Mouse (Mus musculus) heart, postnatal 10 days (tissue): ENCODE data around the gene Gm10153. TPM values are rescaled to one million over a fixed set of nuclear protein-coding genes. Genes with fewer than 3 reads are reported as not detected.
"Not testable (repeated sequence)": the region's sequence is repeated elsewhere in the genome, so short reads cannot be mapped to it uniquely, and the experiment has no call there.

Source experiments
- DNase-seq, 2 experiments: peaks; one replicate each; pipeline ENCODE4 v3.0.0; 2021
- intact Hi-C: fragments of 180-260 bp; cut with DNase I; formaldehyde crosslinking; loops from one replicate; pipeline ENCODE4 v1.15.1; 2025
- total RNA-seq, 2 experiments: library from RNA; stranded (reverse); gene quantifications; 2 replicates each; pipeline ENCODE4 v1.2.3; 2021

Gene Gm10153
- total RNA-seq = not detected

DNA sequence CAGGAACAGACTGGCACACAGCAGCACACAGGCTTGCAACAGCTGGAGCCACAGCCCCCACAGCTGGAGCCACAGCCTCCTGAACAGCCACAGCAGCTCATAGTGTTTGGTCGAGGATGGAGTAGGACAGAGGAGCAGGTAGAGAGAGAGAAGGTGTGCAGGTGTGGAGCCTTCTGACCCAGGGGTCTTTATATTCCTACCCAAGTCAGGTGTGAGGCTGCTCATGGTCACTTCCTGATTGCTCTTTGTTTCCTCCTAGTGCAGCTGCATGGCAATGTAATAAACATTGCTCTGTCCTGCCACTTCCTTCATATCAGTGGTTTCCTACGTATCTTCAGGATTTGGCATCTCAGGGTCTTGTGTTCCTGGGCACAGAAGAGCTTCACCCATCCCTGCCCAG, at the start of gene Gm10153:
Gene Gm10153 (minus strand): TSS at position 101 of the 400 bp plus-strand sequence.
- no peak for DNase-seq
- intact Hi-C loops = no loop called here

DNA sequence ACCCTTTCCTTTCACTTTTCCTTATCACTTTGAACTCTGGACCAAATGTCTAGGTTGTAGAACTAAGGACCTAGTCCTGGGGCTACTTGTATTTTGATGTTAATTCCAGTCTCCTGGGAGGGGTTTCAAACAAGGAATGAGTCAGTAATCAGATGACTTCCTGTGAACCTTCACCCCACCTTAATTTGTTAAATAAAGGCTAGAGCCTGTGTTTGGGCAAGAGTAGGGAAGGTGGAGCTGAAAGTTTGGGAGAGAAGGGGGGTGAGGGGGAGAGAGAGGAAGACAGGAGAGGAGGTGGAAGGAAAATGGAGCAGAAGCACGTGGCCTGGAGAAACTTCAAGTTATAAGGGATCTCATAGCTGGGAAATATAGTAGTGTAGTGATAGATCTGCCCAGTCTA, 41.4 kb upstream of the Gm10153 start:
- DNase-seq = no peak
- intact Hi-C loops = no loop called here

DNA sequence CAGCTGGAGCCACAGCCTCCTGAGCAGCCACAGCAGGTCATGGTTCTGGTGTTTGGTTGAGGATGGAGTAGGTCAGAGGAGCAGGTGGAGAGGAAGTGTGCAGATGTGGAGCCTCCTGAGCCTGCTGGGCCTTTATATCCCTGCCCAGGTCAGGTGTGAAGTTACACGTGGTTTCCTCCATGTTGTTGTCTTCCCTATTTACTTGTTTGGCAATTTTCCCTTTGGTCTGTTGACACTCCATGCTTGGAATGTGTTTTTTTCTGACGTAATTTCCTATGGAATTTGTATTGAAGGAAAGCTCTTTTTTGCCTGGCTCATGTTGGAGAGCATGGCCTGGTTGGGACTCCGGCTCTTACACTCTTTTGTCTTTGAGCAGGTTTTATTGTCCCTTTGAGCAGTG, 39.7 kb upstream of the Gm10153 start, which contains the start of gene Krtap5-5:
Gene Krtap5-5 (minus strand): TSS at position 101 of the 400 bp plus-strand sequence.
- intact Hi-C loops, DNase-seq: not testable (repeated sequence)

DNA sequence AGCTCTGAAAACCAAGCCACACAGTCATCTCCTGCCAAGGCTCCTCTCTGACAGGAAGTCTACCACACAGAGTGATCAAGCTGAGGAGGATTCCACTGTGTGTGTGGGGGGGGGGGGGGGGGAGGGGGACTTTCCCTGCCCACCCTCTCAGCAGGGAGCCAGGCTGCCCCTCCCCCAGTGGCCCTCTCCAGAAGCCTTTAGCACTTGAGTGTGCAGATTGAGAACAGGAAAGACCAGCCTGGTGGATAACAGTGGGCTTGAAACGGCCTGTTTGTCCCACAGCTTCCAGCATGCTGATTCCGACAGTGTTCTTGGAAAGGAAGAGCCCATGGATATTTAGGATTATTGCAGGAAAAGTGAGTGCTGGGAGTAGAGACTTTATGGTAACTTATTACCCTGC, 34.3 kb upstream of the Gm10153 start:
- intact Hi-C loops = no loop called here
- DNase-seq = no peak

DNA sequence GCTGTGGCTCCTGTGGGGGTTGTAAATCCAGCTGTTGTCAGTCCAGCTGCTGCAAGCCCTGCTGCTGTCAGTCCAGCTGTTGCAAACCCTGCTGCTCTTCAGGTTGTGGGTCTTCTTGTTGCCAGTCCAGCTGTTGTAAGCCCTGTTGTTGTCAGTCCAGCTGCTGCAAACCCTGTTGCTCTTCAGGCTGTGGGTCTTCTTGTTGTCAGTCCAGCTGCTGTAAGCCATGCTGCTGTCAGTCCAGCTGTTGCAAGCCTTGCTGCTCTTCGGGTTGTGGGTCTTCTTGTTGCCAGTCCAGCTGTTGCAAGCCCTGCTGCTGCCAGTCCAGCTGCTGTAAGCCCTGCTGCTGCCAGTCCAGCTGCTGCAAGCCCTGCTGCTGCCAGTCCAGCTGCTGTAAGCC, 21.9 kb upstream of the Gm10153 start:
- intact Hi-C loops, DNase-seq: not testable (repeated sequence)

DNA sequence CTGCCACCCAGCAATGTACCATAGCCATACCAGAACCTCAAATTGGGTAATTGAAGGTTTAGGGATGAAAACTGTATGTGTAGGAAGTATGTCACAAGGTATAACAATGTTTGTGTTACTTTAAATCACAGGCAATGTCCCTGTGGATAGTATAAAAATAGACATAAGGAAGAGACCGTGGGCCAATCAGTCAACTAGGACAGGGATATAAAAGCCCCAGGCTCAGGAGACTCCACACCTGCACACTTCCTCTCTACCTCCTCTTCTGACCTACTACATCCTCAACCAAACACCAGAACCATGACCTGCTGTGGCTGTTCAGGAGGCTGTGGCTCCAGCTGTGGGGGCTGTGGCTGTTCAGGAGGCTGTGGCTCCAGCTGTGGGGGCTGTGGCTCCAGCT, 21.4 kb upstream of the Gm10153 start, which contains the start of gene Gm7579:
Gene Gm7579 (plus strand): TSS at position 301 of the 400 bp plus-strand sequence.
- no peak for DNase-seq
- intact Hi-C loops = no loop called here

DNA sequence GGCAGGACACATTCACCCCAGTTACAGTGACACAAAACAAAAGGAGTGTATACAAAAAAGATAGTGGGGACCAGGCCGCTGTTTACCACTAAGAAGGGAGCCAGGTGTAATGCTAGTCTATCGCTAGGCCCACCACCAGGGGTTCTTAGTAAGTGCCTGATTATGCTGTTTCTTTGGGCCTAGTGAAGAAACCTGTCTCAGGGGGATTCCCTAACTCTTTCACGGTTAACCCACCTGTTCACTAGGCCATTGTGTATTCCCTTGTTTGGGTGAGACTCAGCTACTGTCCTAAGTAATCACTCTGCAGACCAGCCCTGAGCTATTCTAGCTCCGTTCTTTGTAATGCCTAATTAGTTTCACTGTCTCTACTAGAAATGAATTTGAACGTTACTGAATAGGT, 16.7 kb upstream of the Gm10153 start:
- DNase-seq, intact Hi-C loops: not testable (repeated sequence)

DNA sequence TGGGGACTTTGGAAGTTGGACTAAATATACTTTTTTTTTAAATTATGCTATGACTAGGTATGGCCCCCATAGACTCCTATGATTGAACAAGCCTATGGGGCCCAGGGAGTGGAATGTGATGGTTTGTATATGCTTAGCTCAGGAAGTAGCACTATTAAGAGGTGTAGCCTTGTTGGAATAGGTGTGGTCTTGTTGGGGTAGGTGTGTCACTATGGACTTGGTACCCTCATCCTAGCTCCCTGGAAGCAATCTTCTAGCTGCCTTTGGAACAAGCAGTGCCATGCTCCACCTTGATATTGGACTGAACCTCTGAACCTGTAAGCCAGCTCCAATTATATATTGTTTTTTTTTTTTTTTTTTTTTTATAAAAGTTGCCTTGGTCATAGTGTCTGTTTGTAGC, 15.3 kb upstream of the Gm10153 start:
- no peak for DNase-seq
- intact Hi-C loops = no loop called here

DNA sequence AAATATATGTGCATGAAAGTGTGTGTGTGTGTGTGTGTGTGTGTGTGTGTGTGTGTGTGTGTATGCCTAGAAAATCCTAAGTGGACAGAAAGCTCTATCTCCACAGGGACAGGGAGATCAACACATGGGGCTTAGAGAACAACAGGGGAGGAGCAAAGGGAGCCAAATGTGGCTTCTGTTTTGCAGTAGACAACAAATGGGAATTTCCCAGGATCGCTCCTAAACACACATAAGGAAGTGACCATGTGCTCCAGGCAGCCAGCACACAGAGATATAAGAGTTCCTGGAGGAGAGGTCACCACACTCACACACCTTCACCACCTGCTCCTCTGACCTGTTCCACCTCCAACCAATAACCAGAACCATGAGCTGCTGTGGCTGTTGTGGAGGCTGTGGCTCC, 10.9 kb upstream of the Gm10153 start, which contains the start of gene Krtap5-3:
Gene Krtap5-3 (plus strand): TSS at position 301 of the 400 bp plus-strand sequence.
- intact Hi-C loops = no loop called here
- no peak for DNase-seq

DNA sequence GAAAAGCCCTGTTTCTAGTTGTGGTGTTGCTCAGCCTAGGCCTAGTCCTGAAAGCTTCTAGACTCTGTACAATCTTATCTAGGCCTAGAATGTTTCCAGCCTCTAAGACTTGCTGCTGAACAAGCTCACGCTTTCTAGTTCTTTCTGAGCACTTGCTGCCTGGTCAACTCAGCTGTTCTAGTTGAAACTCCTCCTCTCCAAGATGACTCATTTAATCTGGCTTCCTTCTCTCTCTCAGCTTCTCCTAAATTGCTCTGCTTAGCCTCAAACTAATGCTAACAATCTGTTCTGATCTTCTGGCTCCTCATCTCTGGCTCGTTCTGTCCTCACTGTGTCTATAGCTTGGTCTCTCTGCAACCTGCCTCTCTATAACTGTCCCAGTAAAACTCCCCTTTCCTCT, 8.6 kb upstream of the Gm10153 start:
- intact Hi-C loops = no loop called here
- DNase-seq = no peak

DNA sequence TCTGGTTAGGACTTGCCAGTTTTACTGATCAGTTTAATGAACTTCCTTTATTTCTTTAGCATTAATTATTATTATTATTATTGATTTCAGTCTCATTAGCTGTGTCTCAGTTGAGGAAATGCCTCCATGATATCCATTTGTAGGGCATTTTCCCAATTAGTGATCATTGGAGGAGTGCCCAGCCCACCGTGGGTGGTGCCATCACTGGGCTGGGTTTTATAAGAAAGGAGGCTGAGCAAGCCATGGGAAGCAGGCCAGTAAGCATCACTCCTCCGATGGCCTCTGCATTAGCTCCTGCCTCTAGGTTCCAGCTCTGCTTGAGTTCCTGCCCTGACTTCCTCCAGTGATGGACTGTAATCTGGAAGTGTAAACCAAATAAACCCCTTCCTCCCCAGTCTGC, 2.0 kb downstream of the Gm10153 start:
- DNase-seq = no peak
- intact Hi-C loops = no loop called here

DNA sequence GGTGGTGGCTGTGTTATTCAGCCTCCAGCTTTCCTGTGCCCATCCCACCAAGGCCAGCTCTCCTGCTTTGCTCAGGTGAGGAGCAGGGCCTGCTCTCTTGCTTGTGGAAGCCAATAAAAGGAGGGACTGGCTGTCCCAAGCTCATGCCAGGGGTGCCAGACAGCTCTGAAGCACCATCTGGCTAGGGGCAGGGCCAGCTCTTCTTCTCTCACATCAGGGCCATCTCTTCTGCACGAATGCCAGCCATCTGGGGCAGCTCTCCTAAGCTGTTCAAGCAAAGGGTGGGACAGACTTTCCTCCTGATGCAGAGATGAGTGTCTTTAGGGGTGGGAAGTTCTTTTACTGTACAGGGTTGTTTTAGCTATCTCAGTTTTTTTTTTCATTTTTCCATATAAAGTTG, 9.2 kb downstream of the Gm10153 start:
- intact Hi-C loops = no loop called here
- DNase-seq = no peak

DNA sequence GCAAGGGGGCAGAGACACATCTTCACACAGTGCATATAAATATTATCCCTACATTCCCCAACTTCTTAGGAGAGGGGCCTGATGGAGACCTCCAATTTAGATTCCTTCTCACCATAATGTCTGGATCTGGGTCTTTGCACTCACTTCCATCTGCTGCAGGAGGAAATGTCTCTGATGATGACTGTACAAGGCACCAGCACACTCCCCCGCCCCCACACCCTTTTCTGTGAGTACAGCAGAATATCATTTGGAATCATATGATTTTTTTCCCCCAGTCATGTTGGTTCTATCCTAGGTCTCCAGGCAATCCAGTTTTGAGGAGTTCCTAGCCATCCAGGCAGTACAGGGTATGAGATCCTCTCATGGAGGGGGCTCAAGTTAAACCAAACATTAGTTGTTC, 11.5 kb downstream of the Gm10153 start:
- DNase-seq = no peak
- intact Hi-C loops = no loop called here

DNA sequence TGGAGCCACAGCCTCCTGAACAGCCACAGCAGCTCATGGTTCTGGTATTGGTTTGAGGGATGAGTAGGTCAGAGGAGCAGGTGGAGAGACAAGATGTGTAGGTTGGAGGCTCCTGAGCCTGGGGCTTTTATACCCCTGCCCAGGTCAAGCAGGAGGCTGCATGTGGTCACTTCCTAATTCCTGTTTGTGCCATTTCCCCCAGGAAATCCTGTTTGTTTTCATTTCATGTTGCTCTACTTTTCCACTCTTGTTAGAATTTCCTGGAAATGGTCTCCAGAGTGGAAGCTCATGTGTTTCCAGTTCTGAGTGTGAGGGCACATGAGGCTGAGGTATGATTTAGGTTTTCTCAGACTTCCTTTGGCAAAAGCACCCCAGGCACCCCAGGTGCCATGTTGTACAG, 14.3 kb downstream of the Gm10153 start, which contains the start of gene Krtap5-2:
Gene Krtap5-2 (minus strand): TSS at position 101 of the 400 bp plus-strand sequence.
- not testable (repeated sequence) for DNase-seq

DNA sequence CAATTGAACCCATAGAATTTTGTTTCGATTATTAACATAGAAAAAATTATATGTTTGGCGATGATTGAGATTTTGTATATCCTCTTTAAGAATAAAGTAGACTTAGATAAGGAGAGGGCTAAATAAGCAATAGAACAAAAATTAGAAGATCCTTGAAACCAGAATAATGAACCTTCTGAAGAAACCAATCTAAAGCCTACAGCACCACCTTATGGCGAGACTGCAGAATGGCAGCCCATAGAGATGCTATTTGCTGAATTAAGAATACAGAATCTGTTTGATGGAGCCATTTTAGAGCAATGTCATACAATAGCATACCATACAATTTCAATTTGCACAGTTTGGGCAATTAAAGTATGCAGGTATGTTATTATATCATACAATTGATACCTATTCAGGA, 20.4 kb downstream of the Gm10153 start:
- peak in 1 of 2 experiments; percentile 19 for DNase-seq
- intact Hi-C loops = no loop called here

More for the DNA sequence above, 14.3 kb downstream of the Gm10153 start, which contains the start of gene Krtap5-2:
- intact Hi-C loops = not testable (repeated sequence)

DNA sequence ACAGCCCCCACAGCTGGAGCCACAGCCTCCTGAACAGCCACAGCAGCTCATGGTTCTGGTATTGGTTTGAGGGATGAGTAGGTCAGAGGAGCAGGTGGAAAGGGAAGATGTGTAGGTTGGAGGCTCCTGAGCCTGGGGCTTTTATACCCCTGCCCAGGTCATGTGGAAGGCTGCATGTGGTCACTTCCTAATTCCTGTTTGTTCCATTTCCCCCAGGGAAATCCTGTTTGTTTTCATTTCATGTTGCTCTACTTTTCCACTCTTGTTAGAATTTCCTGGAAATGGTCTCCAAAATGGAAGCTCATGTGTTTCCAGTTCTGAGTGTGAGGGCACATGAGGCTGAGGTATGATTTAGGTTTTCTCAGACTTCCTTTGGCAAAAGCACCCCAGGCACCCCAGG, 24.6 kb downstream of the Gm10153 start, which contains the start of gene Gm4553:
Gene Gm4553 (minus strand): TSS at position 101 of the 400 bp plus-strand sequence.
- intact Hi-C loops, DNase-seq: not testable (repeated sequence)

DNA sequence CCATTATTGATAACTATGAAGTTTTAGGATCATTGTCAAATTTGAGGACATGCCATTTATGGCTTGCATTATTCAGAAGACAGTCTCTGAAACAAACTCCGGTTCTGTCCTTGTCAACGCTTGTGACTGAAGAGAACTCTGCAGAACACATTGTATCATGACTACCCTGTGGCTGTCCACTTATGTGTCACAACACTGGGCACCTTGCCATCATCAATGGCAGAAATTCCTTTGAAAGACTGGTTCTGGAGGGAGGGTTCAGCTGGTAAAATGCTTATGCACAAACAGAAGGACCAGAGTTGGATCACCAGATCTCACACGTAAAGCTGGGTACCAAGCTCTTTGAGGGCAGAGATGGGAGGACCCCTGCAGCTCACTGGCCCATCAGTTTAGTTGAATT, 30.8 kb downstream of the Gm10153 start:
- no peak for DNase-seq
- intact Hi-C loops = no loop called here

DNA sequence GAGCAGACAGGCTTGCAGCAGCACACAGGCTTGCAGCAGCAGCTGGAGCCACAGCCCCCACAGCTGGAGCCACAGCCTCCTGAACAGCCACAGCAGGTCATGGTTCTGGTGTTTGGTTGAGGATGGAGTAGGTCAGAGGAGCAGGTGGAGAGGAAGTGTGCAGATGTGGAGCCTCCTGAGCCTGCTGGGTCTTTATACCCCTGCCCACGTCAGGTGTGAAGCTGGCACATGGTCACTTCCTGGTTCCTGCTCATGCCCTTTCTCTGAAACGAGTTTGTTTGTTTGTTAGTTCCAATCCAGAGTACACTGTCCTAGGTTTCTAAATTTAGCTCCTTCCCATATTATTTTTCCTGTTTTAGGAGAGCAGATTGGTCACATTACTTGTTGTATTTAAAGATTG, 33.2 kb downstream of the Gm10153 start, which contains the start of gene Gm29735:
Gene Gm29735 (minus strand): TSS at position 101 of the 400 bp plus-strand sequence.
- DNase-seq, intact Hi-C loops: not testable (repeated sequence)

DNA sequence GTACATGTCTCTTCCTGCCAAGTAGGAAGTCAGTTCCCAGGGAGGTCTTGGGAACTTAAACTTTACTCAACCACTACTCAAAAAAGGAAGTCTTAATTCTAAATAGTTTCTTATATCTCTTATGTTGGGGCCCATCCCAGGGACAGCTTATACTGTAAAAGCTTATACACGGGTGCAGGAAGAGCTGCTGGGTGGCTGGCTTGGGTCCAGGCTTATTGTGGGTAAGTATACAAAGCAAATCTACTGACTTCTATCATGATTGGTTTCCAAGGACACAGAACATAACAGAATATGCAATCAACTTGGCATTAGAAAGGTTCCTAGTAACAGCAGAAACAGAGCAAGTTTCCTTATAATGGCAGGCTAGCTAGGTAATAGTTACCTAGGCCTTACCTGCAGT, 34.9 kb downstream of the Gm10153 start:
- no peak for DNase-seq
- intact Hi-C loops = no loop called here

DNA sequence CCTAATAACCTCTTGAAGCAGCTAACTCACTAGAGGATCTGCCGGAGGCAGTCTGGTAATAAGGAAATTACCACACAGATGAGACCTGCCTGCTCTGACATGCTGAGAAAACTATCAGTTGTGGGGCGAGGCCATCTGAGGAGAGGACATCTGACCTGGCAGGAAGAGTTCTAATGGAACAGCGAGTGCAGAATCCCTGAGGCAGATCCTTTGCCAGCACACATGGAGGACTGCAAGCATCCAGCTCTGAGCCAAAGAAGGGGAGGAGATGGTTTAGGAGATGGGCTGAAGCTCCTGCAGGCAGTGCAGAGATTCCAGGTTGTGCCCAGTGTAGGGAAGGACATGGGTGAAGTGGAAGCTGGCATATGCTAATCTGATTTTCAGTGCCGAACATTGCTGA, 38.0 kb downstream of the Gm10153 start:
- intact Hi-C loops = no loop called here

DNA sequence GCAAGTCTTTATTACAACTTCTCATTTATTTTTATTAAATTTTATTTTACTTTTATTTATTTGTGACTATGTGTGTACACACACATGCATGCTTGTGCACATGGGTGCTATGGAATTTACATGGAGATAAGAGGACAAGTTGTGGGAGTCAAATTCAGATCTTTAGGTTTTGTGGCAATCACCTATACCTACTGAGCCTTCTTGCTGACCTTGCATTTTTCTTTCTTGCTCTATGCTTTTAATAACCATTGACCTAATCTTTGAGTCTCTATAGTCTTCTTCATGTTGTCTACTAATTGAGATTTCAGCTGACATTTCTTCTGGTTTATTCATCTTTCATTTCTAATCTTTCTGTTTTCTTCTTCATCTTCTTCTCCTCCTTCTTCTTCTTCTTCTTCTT, 41.6 kb downstream of the Gm10153 start:
- intact Hi-C loops = no loop called here
- no peak for DNase-seq

More for the DNA sequence above, 38.0 kb downstream of the Gm10153 start:
- DNase-seq = no peak

DNA sequence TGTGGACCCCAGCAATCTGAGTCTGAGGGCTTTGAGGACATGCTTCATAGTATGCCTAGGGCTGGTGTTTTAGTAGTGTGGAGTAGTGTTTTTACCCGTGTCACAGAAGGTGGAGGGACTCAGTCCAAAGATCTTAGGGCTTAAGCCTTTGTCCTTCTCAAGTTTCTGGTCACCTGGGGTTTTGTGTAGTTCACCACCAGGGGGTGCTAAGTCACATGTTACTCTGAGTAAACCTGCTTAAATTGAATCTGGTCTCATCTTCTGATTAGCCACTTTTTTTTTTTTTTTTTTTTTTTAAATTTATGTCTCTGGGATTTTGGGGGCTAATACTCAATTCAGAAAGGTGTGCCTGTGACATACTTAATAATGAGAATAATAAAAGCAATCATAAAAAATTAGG, 44.2 kb downstream of the Gm10153 start:
- intact Hi-C loops = loop anchor here (1.0 kb wide), 2 partner anchors 104 to 138 kb away; no protein-coding TSS in a partner anchor
- DNase-seq = peak; percentile 53 to 73
